Mouse (Mus musculus): ENCODE results near the gene Col4a4. TPM values are rescaled to one million over a fixed set of nuclear protein-coding genes. Genes with fewer than 3 reads are reported as not detected.
A peak's percentile ranks its signal among the peaks of the same experiment; 100 is the strongest.

The Col4a4 gene
- total RNA-seq (2021) = 1 to 10 TPM; 4.2 to 4.7 TPM
- long read RNA-seq, experiment 1, partial matches to known transcripts = 0 of 2 reads
- long read RNA-seq, experiment 1, other reads (novel, unspliced or antisense) = 2 of 2 reads
- long read RNA-seq, experiment 2, partial matches to known transcripts = 1 of 2 reads
- long read RNA-seq, experiment 2, other reads (novel, unspliced or antisense) = 1 of 2 reads

DNA sequence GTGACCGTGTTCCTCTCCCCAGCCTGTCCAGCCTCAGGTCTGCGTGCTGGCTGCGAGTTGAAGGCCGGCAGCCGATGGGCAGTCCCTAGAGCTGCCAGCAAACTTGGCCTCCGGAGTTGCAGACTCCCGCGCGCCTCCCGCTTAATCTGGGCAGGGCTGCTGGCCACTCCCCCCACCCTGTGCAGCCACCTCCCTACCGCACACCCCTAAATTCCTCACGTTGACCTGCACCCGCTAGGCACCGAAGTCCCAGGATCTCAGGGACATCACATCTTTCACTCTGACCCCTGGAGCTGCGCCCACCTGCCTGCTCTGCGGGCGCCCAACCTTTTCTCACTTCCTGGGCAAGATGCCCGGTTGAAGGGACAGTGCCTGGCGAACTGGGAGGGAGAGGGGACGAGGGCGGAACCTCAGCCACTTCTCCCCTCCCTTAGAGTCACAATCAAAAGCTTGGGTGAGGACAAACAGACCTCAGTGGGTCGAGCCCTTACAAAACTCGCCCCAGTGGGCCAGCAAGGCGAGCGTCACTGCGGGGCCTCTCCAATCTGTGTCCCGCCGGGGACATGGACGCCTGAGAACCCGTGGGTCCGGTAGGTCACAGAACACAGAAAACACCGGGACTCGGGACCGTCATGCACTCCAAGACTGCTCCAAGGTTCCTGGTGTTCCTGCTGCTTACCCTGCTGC, at the start of gene Col4a4, which contains the start of gene Col4a3:
Gene Col4a4, minus strand, starts transcription at position 137 of the 687 bp plus-strand sequence.
Gene Col4a3, plus strand, starts transcription at position 209 of the 687 bp plus-strand sequence.
- peak; percentile 73 to 76 for DNase-seq

DNA sequence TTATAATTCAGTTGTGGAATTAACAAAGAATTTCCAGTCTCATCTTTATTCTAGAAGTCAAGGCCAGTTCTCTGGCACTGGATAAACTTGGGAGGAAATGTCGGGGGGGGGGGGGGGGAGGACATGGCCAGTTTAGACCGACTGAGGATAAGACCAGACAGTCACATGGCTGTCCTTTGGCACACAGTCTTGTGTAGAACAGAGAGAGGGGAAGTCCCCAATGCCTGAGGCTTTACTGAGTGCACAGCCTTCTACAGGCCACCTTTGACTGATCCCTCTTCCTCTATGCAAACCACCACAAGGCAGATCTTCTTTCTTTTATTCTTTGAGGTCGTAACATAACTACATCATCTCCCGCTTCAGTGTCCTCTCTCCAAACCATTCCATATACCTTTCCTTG, 49.7 kb upstream of the Col4a4 start:
- DNase-seq = peak; percentile 33 to 74

DNA sequence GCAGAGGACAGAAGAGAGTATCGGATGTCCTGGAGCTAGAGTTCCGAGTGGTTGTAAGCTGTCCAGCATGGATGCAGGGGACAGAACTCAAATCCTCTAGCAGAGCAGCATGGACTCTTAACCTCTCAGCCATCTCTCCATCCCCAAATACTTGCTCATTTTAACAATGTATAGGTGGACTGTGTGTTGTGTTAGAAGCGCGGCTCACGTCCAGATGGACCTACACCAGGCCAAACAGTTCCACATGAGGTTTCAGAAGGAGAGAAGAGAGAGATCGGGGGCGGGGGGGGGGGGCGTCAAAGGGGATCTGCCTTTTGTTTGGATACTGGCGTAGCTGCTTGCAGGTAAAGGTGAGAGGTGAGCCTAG, 48.6 kb upstream of the Col4a4 start:
- no peak for DNase-seq

DNA sequence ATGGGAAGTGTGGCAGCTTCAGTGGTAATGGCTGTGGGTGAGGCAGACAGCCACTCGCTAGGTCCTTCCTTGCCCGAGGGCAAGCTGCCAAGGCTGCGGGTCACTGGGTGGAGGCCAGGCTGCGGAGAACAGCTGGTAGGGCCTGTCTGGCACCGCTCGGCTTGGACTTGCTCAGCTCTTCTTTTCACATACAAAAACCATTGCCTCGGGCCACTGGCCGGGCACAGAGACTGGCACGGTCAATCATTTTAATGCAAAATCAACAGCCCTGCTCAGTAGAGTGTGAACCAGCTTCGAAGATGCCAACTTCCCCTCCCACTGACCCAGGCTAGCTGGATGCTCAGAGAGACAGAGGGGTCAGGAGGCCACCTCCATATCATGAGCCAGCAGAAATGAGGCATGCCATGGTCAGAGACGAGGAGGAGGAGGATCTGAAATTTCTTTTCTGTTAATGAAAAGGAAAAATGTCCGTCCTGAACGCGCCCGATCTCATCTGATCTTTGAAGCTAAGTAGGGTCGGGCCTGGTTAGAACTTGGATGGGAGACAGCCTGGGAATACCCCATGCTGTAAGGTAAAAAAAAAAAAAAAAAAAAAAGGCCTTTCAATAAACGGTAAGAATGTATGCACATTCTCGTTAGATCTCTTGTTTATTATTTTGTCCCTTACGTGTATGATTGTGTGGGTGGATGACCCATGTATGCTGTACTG, 48.0 kb upstream of the Col4a4 start:
- peak; percentile 70 to 74 for DNase-seq

GRCm38 (mm10) chr1:82631169-82631792, 44.6 kb upstream of the Col4a4 start:
- no peak for DNase-seq

- no peak for DNase-seq
Observed at GRCm38 (mm10) chr1:82629495-82629894, 42.8 kb upstream of the Col4a4 start.

DNA sequence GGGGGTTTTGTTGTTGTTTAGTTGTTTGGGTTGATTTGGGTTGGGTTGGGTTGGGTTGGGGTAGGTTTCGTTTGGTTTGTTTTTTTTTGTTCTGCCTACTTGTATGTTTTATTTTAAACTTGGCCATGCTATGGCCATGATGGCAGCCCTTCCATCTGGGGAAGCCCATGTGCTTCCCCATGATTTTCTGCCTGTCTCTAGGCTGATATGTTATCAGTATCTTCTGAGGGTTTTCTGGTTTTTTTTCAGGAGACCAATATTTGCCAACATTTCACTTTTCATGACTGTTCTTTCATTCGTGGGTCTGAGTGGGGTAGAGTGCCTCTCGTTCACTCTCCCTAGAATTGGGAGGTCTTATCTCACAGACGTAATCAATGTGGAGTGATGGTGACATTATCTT, 41.0 kb upstream of the Col4a4 start:
- DNase-seq = no peak

- DNase-seq = no peak
Observed at GRCm38 (mm10) chr1:82625474-82625873, 38.8 kb upstream of the Col4a4 start.

DNA sequence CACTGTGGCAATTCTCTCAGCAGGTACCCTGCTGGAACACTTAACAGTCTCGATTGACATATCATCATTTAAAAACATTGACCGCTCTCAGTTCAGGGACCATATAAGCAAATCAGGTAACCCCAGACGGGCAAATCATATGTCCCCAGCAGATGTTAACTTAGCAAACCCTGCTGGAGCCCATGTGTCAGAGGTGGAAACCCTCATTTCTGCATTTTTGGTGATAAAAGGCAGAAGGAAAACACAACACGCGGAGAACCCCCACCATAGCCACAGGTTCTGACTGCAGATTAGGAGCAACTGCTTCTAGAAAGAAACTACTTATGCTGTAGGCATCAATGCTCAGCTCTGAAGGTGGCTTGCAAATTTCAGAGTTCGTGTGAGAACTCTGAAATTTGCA, 38.3 kb upstream of the Col4a4 start:
- no peak for DNase-seq

GRCm38 (mm10) chr1:82619981-82620380, 33.3 kb upstream of the Col4a4 start:
- no peak for DNase-seq

DNA sequence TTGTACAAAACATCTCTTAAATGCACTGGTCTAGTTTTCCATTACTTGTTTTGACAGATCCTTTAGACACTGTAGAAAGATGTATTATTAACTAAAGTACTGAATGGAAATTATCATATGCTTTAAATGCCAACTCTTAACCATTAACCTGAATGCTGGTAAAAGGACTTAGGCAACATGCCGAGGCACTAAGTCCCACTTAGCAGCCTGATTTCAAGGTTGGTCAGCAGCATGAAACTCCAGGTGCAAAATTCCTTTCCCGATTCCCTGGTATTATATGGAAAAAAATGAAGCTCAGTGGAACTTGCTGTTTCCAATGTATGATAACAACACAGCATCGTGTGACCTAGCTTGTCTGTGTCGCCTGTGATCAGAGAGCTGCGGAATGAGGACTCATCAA, 31.9 kb upstream of the Col4a4 start:
- DNase-seq = no peak

DNA sequence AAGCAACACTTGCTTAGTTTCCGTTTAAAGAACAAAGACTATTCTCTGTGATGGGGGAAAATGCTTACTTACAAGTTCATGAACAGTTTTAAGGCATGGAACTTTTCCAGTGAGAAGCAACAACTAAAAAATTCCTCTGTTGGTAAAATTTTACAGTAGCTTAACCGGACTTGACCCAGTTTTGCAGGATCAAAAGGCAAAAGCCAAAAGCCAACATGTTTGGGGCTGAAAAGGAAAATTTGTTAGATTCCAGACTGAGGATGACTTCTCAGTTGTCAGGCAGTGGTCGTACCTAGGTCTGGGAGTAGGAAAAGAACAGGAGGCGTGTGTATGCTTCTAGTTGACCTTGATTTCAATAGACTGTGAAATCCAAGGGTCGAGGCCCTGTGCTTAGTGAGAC, 31.4 kb upstream of the Col4a4 start:
- no peak for DNase-seq

DNA sequence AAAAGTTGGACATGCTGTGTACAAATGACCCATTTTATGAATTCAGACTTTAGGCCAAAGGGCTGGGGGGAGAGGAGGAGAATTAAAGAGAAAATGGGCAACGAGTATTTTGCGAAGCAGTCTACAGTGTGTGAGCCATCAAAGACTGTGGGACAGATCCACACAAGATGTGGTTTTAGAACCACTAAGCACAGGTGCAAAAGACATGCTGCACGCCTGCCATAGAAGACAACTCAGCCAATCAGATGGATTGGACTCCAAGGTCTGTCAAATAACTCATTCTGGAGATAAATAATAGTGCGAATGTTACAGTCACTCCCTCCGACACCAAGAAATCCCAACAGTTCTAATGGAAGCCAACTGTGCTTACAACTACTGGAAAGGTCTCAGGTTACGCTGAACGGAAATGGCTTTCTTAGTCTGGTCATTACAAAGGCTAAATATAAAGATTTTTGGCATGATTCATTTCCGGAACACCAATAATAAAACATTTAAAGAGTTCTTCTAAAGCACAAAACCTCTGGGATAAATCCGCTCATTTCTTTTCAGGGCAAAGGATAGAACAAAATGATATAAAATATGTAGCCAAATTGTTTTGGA, 25.5 kb upstream of the Col4a4 start:
- no peak for DNase-seq

GRCm38 (mm10) chr1:82608646-82609262, 22.1 kb upstream of the Col4a4 start:
- peak; percentile 28 to 52 for DNase-seq

DNA sequence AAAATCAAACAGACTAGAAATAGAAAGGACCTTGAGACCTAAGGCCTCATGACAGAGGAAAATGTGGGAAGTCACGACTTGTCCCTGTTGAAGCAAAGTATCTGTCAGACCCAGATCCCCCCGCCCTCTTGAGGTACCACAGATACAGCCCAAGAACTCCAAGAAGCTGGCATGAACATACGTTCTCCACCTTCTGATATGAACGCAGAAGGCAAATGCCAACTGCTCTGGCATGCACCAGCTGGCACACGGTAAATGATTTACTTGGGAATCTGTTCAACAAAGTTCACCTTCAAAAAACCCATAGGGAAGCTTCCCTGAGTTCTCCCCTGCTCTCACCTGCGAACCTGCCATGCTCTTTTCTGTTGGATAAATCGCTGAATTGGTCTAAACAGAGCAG, 19.2 kb upstream of the Col4a4 start:
- DNase-seq = no peak

DNA sequence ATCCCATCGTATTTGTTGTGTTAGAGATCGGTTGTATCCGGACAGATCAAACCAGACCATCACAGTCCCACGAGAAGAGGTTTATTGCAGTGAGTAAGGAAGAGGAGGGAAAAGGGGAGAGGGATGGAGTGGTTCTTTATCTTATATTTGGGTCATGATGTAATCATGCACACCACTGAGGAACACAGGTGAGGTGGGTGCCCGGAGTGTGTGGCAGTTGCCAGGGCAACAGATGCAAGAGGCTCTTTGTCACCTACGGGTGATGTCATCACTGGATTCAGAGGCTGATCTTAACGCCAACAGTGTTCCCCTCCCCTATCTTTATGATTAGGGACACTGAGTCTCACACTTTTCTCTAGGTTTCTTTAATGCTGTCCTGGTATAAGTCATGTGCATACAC, 18.7 kb upstream of the Col4a4 start:
- no peak for DNase-seq

DNA sequence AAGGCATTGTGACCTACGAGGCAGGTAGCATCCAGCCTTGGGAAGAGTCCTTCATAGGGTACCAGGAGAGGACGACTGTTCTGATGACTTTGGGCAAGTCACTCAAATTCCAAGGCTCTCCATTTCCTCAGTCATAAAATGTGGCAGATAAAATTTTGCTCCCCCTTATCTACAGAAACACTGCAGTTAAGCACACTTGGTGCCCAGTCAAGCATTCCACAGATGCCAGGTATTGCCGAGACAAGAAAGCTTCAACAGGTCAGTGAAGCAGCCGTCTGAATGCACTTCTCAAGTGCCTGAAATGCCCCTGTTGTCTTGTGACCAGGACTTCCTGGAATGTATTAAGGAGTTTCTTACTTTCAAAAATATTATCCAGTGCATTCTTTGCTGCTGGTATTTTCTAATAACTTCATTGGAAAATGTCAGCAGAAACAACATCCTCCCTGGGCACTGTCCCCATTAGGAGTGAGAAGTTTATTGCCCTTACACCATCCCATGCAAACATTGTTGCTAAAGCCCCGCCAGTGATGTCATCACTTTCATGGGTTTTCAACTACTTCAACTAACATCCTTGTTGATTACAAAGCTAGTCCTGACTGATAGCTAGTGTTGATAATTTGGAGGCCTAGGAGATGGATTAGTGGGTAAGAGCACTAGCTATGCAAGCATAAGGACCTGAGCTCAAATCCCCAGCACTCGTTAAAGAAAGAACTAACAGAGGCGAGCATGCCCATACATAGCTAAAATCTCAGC, 16.7 kb upstream of the Col4a4 start:
- DNase-seq = no peak

DNA sequence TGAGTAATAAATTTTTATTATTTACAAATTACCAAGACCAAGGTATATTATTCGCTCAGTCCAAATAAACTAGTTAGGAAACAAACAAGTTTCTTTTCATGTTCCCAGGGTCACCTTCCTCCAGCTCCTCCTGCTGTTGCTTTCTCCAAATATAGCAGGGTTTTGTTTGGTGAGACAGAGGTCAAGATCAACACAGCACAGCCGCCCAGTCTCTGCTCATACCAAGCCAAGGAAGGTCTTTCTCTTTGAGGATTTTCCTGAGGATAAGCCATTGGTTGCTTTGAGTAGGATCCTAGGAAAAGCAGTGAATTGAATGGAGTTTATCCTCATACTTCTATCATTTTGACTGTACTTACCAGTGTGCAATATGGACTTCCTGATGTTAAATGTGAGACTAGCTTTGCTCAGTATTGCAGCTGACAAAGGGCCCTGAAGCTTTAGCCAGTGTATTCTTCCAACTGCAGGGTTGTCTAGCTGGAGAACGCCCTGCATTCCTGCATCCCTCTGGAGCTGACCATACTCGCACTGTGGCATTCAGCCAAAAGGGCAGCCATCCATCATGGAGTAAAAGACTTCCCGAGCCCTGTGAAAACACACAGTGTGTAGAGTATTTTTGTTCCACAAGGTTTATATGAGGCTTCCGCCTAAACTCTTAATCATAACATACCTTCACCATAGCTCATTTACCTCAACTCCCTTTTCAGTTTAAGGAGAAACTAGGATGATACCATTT, 10.4 kb upstream of the Col4a4 start:
- DNase-seq = peak; percentile 42 to 55

DNA sequence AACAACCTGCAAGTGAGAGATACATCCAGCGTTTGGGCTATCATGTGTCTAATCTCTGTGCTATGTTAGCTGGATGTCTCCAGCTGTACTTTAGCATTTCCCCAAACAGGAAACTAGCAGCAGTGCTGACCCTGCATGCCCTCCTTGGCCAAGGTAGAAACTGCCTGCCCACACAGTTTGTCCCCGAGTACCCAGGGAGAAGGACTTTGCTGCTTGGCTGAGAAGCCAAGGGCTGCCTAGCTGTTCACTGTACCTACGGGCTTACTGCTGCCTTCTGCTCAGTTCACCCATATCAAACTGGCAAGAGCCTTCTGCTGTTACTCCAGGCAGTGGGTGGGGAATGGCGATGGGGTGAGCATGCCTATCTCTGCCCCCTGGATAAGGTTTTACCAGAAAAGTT, 3.6 kb upstream of the Col4a4 start:
- DNase-seq = no peak

GRCm38 (mm10) chr1:82585981-82586380, 668 bp downstream of the Col4a4 start:
- DNase-seq = peak; percentile 27 to 35

DNA sequence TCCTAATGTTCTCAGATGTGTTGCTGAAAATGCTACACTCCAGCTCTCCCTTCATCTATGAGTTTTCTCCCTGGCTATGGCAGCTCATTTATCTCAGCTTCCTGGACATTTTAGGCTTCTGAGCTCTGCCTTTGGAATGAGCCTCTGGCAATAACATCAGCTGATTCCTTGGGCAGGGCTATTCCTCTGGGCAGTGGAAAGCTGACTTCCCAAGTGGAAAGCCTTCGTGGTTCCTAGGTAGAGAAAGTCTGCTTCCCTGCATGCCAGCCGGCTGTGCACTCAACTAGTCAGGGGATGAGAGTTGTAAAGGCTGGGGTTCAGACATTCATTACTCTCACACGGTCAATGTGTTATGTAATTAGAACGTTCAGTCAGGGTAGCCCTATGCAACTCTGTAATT, 8.3 kb downstream of the Col4a4 start:
- DNase-seq = peak; percentile 53 to 55

All from heart, adult 18-20 months (tissue).